21 mouse cellular contexts compared by ENCODE assay signal in the genomic region with DNA sequence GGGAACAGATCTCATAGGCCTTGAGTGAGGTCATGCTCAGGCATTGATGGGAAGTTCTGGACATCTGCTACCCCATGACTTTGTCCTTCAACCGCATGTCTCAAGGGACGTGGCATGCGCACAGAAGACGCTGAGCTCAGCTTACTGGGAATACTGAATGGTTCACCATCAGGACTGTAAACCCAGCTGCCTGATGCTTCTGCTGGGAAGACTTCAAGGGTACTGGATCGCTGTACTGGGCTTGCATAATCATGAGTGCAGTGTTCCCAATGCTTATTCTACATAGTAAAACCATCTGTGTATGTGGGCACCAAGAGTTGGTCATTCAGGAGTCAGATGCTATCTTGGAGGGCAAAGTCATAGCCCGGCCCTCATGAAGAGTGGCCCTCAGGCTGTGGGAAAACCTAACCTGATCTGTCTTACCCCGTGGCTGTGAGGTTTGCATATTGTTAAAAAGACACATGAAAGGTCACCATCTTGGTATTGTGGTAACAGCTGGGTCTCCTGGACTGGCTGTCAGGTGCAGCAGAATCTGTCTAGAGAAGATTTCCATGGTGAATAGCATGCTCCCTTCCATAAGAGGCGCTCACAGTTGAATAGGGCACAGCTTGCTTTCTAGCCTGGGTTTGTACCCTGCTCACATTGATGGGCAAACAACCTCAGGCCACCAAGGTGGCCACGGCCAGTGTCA.
"Had no signal": no experiment of that assay in that cellular context is flagged by ENCODE, and none has a peak within 500 bp of the region (broad histone marks: within the 10 kb centered on the region; RNA-seq: fewer than 3 reads in every experiment).

No protein-coding gene starts in this region.

- H3K36me3 ChIP-seq: midbrain, embryonic 10.5 days; midbrain, embryonic 13.5 days; neural tube, embryonic 13.5 days had no signal

- H3K9me3 ChIP-seq: intestine, embryonic 15.5 days; kidney, embryonic 15.5 days; limb, embryonic 13.5 days; lung, embryonic 15.5 days; midbrain, embryonic 10.5 days; midbrain, embryonic 13.5 days; neural tube, embryonic 13.5 days had no signal

- H3K9ac ChIP-seq: intestine, embryonic 15.5 days; kidney, embryonic 15.5 days; limb, embryonic 13.5 days; liver, embryonic 14.5 days; lung, embryonic 15.5 days; midbrain, embryonic 13.5 days; neural tube, embryonic 13.5 days had no signal

- DNase-seq: kidney, adult 11 months; kidney, adult 8-10 months; kidney, postnatal 10 days; kidney, postnatal 36 days; left cerebral cortex, postnatal 4 days; lung, postnatal 10 days; retina, postnatal 1 day; right cerebral cortex, postnatal 25 days; thymus, adult 2 months; thymus, postnatal 4 days had no signal

- H3K4me3 ChIP-seq: intestine, embryonic 15.5 days; kidney, embryonic 15.5 days; limb, embryonic 13.5 days; lung, embryonic 15.5 days; midbrain, embryonic 10.5 days; midbrain, embryonic 13.5 days; myocyte; neural tube, embryonic 13.5 days had no signal

- ATAC-seq: intestine, embryonic 15.5 days; midbrain, embryonic 13.5 days; midbrain, embryonic 16.5 days had no signal

- H3K4me1 ChIP-seq: midbrain, embryonic 10.5 days; midbrain, embryonic 13.5 days; neural tube, embryonic 13.5 days had no signal

- H3K4me2 ChIP-seq: intestine, embryonic 15.5 days; kidney, embryonic 15.5 days; limb, embryonic 13.5 days; lung, embryonic 15.5 days; midbrain, embryonic 13.5 days; neural tube, embryonic 13.5 days had no signal

- H3K27ac ChIP-seq: intestine, embryonic 15.5 days; kidney, embryonic 15.5 days; limb, embryonic 13.5 days; liver, embryonic 14.5 days; lung, embryonic 15.5 days; midbrain, embryonic 10.5 days; midbrain, embryonic 13.5 days; neural tube, embryonic 13.5 days; stomach, postnatal 0 days had no signal

- H3K27me3 ChIP-seq: intestine, embryonic 15.5 days; kidney, embryonic 15.5 days; limb, embryonic 13.5 days; lung, embryonic 15.5 days; midbrain, embryonic 13.5 days; neural tube, embryonic 13.5 days had no signal
